Mouse (Mus musculus) kidney, adult 2 months (tissue): ENCODE measurements around the gene H1foo.

Experiments
- CTCF ChIP-seq: fragments of 200-500 bp; conservative IDR thresholded peaks from 2 replicates; pipeline ENCODE4 v1.5.1; 2011; ENCODE audit warnings: low read depth, mild to moderate bottlenecking, control low read depth, low read length, moderate library complexity, mixed read lengths; ENCODE audit not compliant: insufficient read depth, insufficient read length
- POLR2A ChIP-seq: fragments of 200-500 bp; IDR thresholded peaks from one replicate; pipeline ENCODE4 v1.6.1; 2011; ENCODE audit warnings: low read depth, low read length, control low read depth

- TF ChIP-seq POLR2A (no peak), CTCF (no peak)
Observed at GRCm38 (mm10) chr6:115986472-115987095, 41.8 kb downstream of the H1foo start.
